Mouse (Mus musculus): ENCODE measurements around the gene Pakap. TPM values are rescaled to one million over a fixed set of nuclear protein-coding genes. Genes with fewer than 3 reads are reported as not detected.
A peak's percentile ranks its signal among the peaks of the same experiment; 100 is the strongest.

Pakap gene
- polyA plus RNA-seq, 1 experiment, result 0.38 TPM

- no peak overlapping the region for H3K27ac ChIP-seq (ENCODE audit: control insufficient read depth, insufficient read depth, low read length)
- peaks cover 25% of the 10 kb centered on the region for H3K4me1 ChIP-seq (replicated peaks; ENCODE audit: control insufficient read depth, insufficient read depth, low read length)
- H3K36me3 ChIP-seq (ENCODE audit: control insufficient read depth, insufficient read depth, low read length), result no peaks in the 10 kb centered on the region
- DNase-seq, result no peak
- TF ChIP-seq CTCF (IDR thresholded peaks at IDR 0.05; ENCODE audit: borderline replicate concordance, control insufficient read depth, extremely low read depth, insufficient read depth, low read length, poor library complexity), result no peak
- TF ChIP-seq POLR2A (IDR thresholded peaks at IDR 0.05; ENCODE audit: control insufficient read depth, extremely low read depth, insufficient read depth, low read length, poor library complexity), result no peak
- no peaks in the 10 kb centered on the region for H3K27me3 ChIP-seq (ENCODE audit: control insufficient read depth, insufficient read depth, low read length)
- WGBS, result 85% methylated on average over 12 of the region's 12 CpGs
- H3K4me3 ChIP-seq (ENCODE audit: control insufficient read depth, insufficient read depth, low read length), result no peak overlapping the region
Observed at GRCm38 (mm10) chr4:57677916-57678315, 109.9 kb downstream of the Pakap start.

- no peak overlapping the region for H3K27ac ChIP-seq (ENCODE audit: control insufficient read depth, insufficient read depth, low read length)
- WGBS, result 94% methylated on average over 9 of the region's 9 CpGs
Observed at GRCm38 (mm10) chr4:57678991-57679457, 111.0 kb downstream of the Pakap start.

GRCm38 (mm10) chr4:57680186-57680585 lies 112.2 kb downstream of the Pakap start:
- Histone ChIP-seq H3K4me1 (replicated peaks; ENCODE audit: control insufficient read depth, insufficient read depth, low read length) (peaks cover 11% of the 10 kb centered on the region), H3K27ac (ENCODE audit: control insufficient read depth, insufficient read depth, low read length) (no peak overlapping the region), H3K27me3 (ENCODE audit: control insufficient read depth, insufficient read depth, low read length) (no peaks in the 10 kb centered on the region), H3K36me3 (ENCODE audit: control insufficient read depth, insufficient read depth, low read length) (no peaks in the 10 kb centered on the region), H3K4me3 (ENCODE audit: control insufficient read depth, insufficient read depth, low read length) (no peak overlapping the region)
- TF ChIP-seq CTCF (IDR thresholded peaks at IDR 0.05; ENCODE audit: borderline replicate concordance, control insufficient read depth, extremely low read depth, insufficient read depth, low read length, poor library complexity), result no peak
- no peak for TF ChIP-seq POLR2A (IDR thresholded peaks at IDR 0.05; ENCODE audit: control insufficient read depth, extremely low read depth, insufficient read depth, low read length, poor library complexity)
- WGBS, result 96% methylated on average over 12 of the region's 12 CpGs
- DNase-seq, result no peak

More at GRCm38 (mm10) chr4:57678991-57679457, 111.0 kb downstream of the Pakap start:
- H3K27me3 ChIP-seq (ENCODE audit: control insufficient read depth, insufficient read depth, low read length), result no peaks in the 10 kb centered on the region
- no peak for TF ChIP-seq POLR2A (IDR thresholded peaks at IDR 0.05; ENCODE audit: control insufficient read depth, extremely low read depth, insufficient read depth, low read length, poor library complexity)
- no peak for TF ChIP-seq CTCF (IDR thresholded peaks at IDR 0.05; ENCODE audit: borderline replicate concordance, control insufficient read depth, extremely low read depth, insufficient read depth, low read length, poor library complexity)
- no peak overlapping the region for H3K4me3 ChIP-seq (ENCODE audit: control insufficient read depth, insufficient read depth, low read length)
- H3K36me3 ChIP-seq (ENCODE audit: control insufficient read depth, insufficient read depth, low read length), result no peaks in the 10 kb centered on the region
- no peak for DNase-seq
- H3K4me1 ChIP-seq (replicated peaks; ENCODE audit: control insufficient read depth, insufficient read depth, low read length), result peaks cover 22% of the 10 kb centered on the region

- peak; percentile 73 for DNase-seq
Observed at GRCm38 (mm10) chr4:57681511-57681910, 113.5 kb downstream of the Pakap start.

GRCm38 (mm10) chr4:57682341-57682740 lies 114.4 kb downstream of the Pakap start:
- no peaks in the 10 kb centered on the region for H3K27me3 ChIP-seq (ENCODE audit: control insufficient read depth, insufficient read depth, low read length)
- DNase-seq, result no peak
- 96% methylated on average over 2 of the region's 2 CpGs for WGBS
- TF ChIP-seq CTCF (IDR thresholded peaks at IDR 0.05; ENCODE audit: borderline replicate concordance, control insufficient read depth, extremely low read depth, insufficient read depth, low read length, poor library complexity) (no peak), POLR2A (IDR thresholded peaks at IDR 0.05; ENCODE audit: control insufficient read depth, extremely low read depth, insufficient read depth, low read length, poor library complexity) (no peak)
- no peaks in the 10 kb centered on the region for H3K36me3 ChIP-seq (ENCODE audit: control insufficient read depth, insufficient read depth, low read length)
- peaks cover 7% of the 10 kb centered on the region for H3K4me1 ChIP-seq (replicated peaks; ENCODE audit: control insufficient read depth, insufficient read depth, low read length)
- no peak overlapping the region for H3K27ac ChIP-seq (ENCODE audit: control insufficient read depth, insufficient read depth, low read length)
- H3K4me3 ChIP-seq (ENCODE audit: control insufficient read depth, insufficient read depth, low read length), result no peak overlapping the region

More at GRCm38 (mm10) chr4:57681511-57681910, 113.5 kb downstream of the Pakap start:
- H3K27ac ChIP-seq (ENCODE audit: control insufficient read depth, insufficient read depth, low read length), result no peak overlapping the region
- H3K4me3 ChIP-seq (ENCODE audit: control insufficient read depth, insufficient read depth, low read length), result no peak overlapping the region
- no peak for TF ChIP-seq POLR2A (IDR thresholded peaks at IDR 0.05; ENCODE audit: control insufficient read depth, extremely low read depth, insufficient read depth, low read length, poor library complexity)
- TF ChIP-seq CTCF (IDR thresholded peaks at IDR 0.05; ENCODE audit: borderline replicate concordance, control insufficient read depth, extremely low read depth, insufficient read depth, low read length, poor library complexity), result no peak
- H3K27me3 ChIP-seq (ENCODE audit: control insufficient read depth, insufficient read depth, low read length), result no peaks in the 10 kb centered on the region
- peaks cover 7% of the 10 kb centered on the region for H3K4me1 ChIP-seq (replicated peaks; ENCODE audit: control insufficient read depth, insufficient read depth, low read length)
- 17% methylated on average over 12 of the region's 12 CpGs for WGBS
- H3K36me3 ChIP-seq (ENCODE audit: control insufficient read depth, insufficient read depth, low read length), result no peaks in the 10 kb centered on the region

GRCm38 (mm10) chr4:57682944-57683343 lies 115.0 kb downstream of the Pakap start:
- H3K4me1 ChIP-seq (replicated peaks; ENCODE audit: control insufficient read depth, insufficient read depth, low read length), result peaks cover 7% of the 10 kb centered on the region
- whole genome bisulfite sequencing, result 91% methylated on average over 11 of the region's 11 CpGs
- TF ChIP-seq CTCF (IDR thresholded peaks at IDR 0.05; ENCODE audit: borderline replicate concordance, control insufficient read depth, extremely low read depth, insufficient read depth, low read length, poor library complexity) (no peak), POLR2A (IDR thresholded peaks at IDR 0.05; ENCODE audit: control insufficient read depth, extremely low read depth, insufficient read depth, low read length, poor library complexity) (no peak)
- H3K36me3 ChIP-seq (ENCODE audit: control insufficient read depth, insufficient read depth, low read length), result no peaks in the 10 kb centered on the region
- DNase-seq, result no peak
- H3K27ac ChIP-seq (ENCODE audit: control insufficient read depth, insufficient read depth, low read length), result no peak overlapping the region
- no peak overlapping the region for H3K4me3 ChIP-seq (ENCODE audit: control insufficient read depth, insufficient read depth, low read length)
- H3K27me3 ChIP-seq (ENCODE audit: control insufficient read depth, insufficient read depth, low read length), result no peaks in the 10 kb centered on the region

All from thymus, adult 2 months (tissue).